Mouse (Mus musculus): ENCODE results near the gene 3110082I17Rik.

- no peak for TF ChIP-seq CTCF (IDR thresholded peaks at IDR 0.05; ENCODE audit: low read depth)
- no peak for TF ChIP-seq EP300 (IDR thresholded peaks at IDR 0.05; ENCODE audit: low read depth)
Observed at GRCm38 (mm10) chr5:139311822-139312221, 148.5 kb downstream of the 3110082I17Rik start.

Data from liver, embryonic 14.5 days (tissue).